Mouse (Mus musculus): ENCODE data around the gene Mfsd12.

GRCm38 (mm10) chr10:81356352-81356990 lies 820 bp upstream of the Mfsd12 start:
- TF ChIP-seq CTCF (IDR thresholded peaks at IDR 0.05; ENCODE audit: low read depth) (no peak), EP300 (IDR thresholded peaks at IDR 0.05; ENCODE audit: low read depth) (no peak)

Measured in heart, postnatal 0 days (tissue).